Mouse (Mus musculus) neutrophil, adult 5-6 weeks (primary cell): Measurements from ENCODE around the gene Lgals9. TPM values are rescaled to one million over a fixed set of nuclear protein-coding genes. Genes with fewer than 3 reads are reported as not detected.

ENCODE experiments used
- ATAC-seq: fragments of 151-379, 151-347 bp; 2 replicates; pipeline ENCODE4 v1.8.0; 2017; ENCODE audit warnings: mild to moderate bottlenecking, moderate TSS enrichment; ENCODE audit not compliant: insufficient number of reproducible peaks, poor library complexity, low FRiP score, severe bottlenecking; ENCODE audit errors: extremely low read depth
- total RNA-seq: library from RNA; stranded (forward); fragments of 200-1000 nt; gene quantifications from 2 replicates; pipeline ENCODE4 v1.2.3, GENCODE M21; 2017

Gene Lgals9
- total RNA-seq, result 62.7 and 66.2 TPM in 2 replicates

DNA sequence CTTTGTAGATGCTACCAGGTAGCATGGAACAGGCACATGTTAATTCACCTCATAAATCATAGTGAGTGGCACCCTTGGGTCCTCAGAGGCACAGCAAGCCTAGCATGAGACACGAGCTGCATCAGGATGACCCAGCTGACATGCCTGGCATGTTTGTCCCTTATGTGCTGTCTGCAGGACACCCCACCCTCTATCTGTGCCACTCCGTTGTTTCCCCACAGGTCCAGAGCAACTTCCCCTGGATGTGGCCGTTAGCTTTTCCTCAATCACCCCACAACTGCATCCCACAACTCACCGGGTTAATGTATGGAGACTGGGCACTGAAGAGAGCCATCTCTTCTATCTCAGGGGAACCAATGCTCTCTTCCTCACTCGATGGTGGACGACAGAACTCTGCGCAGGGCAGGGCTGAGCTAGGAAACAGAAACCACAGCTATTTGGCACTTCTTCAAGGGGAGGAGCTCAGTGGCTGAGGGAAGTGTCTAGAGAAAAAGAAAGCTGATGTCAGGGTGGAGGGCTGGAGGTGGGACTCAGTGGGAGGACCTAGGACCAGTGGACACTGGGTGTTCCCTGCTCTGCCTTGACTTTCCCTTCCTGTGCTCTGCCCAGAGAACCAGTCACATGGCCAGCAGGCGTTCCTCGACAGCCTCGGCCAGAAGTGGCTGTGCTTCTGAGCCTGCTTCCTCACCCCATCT lies at the start of gene Lgals9:
Gene Lgals9 (minus strand): TSS at position 464 of the 695 bp plus-strand sequence.
- peak; percentile 82 for ATAC-seq

DNA sequence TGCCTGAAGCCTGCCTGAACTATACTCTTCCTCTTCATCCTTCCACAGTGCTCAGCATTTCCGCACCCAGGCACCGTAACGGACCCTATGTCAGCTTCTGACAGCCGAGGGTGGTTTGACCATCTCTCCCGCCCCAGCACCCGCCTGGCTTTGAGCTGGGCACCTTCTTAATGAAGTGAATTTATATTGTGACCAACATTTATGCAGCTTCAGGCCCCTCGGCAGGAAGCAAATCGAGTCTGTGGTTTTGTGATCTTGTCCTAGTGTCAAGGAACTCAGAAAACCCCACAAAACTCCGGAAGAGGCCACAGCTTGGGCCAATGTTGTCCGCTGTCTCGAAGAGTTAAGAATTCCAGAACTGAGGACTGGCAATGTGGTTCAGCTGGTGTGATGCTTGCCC lies 48.9 kb upstream of the Lgals9 start:
- no peak for ATAC-seq

DNA sequence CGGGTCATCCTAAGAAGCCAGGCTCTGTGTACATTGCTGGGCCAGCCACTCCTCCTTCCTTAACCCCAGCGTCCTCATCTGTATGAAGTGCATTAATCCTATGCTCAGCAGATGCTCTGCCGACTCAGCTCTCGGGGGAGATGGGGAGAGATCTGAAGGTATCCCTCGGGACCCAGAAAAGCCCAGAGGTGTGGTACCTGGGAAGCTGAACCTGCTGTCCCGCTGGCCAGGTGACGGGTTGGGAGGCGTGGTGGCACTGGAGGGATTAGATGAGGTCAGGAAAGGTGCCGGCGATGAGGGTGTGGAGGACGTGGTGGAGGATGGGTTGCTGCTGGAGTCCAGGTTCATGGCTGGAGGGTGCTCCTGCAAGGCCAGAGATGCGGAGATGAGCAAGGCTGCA lies 48.3 kb upstream of the Lgals9 start:
- no peak for ATAC-seq

- no peak for ATAC-seq
Measured at GRCm38 (mm10) chr11:79031452-79031746, 46.7 kb upstream of the Lgals9 start.

GRCm38 (mm10) chr11:79030570-79031451 lies 46.1 kb upstream of the Lgals9 start:
- ATAC-seq, result peak; percentile 42

DNA sequence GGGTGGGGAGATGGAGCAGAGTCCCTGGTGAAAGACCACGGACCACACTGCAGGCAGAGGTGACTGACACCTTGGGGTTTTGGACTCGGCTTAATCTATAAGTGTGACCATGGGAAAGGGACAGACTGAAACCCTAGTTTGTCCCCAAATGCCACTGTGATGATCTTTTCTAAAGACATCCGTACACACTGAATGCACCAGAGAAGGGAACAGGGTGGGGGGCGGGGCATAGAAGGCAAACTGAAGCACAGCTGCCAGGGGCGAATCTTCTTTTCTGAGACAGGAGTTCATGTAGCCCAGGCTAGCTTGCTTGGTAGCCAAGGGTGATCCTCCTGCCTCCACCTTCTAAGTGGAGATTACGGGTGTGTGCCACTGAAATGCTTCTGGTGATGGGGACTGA lies 39.0 kb upstream of the Lgals9 start:
- no peak for ATAC-seq

GRCm38 (mm10) chr11:79023342-79023741 lies 38.6 kb upstream of the Lgals9 start:
- peak; percentile 60 for ATAC-seq

DNA sequence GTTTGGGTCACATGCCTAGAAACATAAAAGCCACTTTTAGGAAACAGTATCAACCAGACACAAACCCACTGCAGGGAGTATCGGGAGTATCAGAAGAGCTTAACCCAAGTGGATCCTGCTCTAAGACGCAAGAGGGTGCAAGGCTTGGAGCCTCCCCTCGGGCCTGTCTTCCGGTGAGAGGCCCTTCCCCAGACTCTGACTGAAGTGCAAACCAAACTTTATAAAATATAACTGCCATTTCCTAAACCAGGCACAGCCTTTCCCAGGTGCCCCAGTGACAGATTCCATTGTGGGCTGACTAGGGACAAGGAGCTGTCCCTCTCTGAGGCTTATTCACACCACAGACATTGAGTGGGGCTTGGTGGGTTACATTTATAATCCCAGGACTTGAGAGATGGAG lies 38.1 kb upstream of the Lgals9 start:
- no peak for ATAC-seq

DNA sequence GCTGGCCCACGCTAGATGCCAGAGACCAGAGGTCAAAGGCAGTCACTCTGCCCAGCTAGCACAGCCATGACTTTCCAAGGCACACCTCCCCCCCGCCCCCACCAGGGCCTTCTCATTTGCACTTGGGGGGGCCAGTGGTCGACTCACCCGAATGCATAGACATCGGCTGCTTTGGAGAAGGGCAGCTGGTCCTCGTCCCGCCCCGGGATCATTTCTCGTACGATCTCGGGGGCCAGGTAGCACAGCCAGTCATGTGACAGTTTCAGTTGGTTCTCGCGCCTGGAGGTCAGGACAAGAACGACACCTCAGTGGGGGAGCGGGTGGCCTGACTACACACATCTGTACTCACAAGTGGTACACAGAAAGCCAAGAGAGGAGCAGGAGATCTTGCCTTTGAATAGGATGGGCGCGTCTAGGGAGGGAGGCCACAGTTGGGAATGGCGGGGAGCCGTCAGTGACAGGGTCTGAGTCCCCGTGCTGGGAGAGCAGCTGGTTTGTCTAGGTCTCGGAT lies 35.8 kb upstream of the Lgals9 start:
- ATAC-seq, result no peak

GRCm38 (mm10) chr11:79019839-79020534 lies 35.2 kb upstream of the Lgals9 start:
- ATAC-seq, result no peak

- ATAC-seq, result peak; percentile 56
Measured at GRCm38 (mm10) chr11:79018954-79019704, 34.4 kb upstream of the Lgals9 start.

- peak; percentile 30; the same call in 1 of the 2 replicates for ATAC-seq
Measured at GRCm38 (mm10) chr11:79017161-79017606, 32.4 kb upstream of the Lgals9 start.

DNA sequence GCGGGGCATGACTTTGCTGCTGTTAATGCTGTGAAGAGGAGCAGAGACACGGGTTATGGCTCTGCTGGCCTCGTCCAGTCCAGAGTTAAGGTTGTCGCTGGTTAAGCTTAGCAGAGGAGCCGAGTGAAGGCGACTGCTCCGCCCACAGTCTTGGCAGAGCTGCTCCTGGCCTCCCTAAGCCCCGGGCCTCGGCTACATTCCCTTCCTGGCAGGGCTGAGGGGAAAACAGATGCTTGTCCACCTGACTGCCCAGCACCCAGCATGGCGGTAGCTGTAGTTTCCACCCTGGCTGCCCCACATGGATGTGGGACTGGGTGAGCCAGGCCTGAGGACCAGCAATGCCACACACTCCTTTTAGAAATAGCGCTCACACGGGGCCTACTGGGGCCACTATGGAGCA lies 31.5 kb upstream of the Lgals9 start:
- no peak for ATAC-seq

DNA sequence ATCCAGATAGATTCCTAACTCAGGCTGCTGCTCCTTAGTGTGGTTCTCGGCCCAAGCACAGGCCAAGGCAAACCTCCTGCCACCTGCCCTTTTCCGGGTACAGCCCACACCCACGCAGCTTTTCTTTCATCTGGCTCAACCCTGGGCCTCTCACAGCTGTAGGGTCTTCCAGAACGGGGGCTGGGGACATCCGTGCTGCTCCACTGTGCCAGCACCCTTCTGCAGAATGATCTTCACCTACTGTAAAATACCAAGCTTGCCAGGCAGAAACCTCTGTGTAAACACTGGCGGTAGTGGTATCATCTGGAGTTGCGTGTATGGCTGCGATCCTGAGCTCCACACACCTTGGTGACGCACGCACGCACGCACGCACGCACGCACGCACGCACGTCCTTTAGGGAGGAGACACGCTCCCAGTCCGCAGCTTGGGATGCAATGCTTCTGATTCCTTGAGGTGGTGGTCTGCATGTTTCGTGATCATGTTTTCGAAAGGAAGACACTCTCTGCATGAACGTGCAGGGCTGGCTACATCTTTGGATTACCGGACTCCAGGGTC lies 31.0 kb upstream of the Lgals9 start:
- no peak for ATAC-seq

GRCm38 (mm10) chr11:79014602-79015325 lies 30.0 kb upstream of the Lgals9 start:
- no peak for ATAC-seq

DNA sequence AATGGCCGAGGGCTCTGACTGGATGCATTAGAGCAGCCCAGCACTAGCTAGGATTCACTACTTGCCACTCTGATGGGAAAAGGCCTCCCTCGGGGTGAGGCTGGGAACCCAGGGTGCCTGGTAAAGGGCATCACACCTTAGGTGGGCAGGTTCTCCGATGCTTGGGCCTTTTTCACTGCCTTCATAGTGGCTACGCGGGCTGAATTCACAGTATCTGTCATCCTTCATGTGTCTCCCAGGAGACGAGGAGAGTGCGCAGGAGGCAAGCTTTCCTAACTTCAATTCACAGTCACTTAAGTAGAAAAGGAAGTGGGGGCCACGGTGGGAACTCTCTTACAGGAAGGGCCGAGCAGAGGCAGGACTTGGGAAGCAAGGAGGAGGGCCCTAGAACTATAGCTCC lies 29.1 kb upstream of the Lgals9 start:
- no peak for ATAC-seq

DNA sequence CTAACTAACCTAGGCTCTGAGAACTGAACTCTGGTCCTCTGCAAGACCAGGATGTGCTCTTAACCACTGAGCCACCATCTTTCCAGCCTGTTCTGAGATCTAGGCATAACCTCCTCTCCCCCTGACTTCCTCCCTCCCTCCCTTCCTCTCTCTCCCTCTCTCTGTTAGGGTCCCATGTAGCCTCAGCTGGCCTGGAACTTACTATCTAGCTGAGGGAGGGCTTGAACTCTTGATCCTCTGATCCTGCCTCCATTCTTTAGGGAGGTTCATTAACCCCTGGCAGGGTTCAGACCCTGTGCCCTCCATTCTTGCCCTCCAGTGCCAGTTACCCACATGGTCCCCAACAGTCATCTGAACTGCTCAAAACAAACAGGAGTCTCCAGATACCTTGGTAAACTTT lies 28.3 kb upstream of the Lgals9 start:
- ATAC-seq, result no peak

DNA sequence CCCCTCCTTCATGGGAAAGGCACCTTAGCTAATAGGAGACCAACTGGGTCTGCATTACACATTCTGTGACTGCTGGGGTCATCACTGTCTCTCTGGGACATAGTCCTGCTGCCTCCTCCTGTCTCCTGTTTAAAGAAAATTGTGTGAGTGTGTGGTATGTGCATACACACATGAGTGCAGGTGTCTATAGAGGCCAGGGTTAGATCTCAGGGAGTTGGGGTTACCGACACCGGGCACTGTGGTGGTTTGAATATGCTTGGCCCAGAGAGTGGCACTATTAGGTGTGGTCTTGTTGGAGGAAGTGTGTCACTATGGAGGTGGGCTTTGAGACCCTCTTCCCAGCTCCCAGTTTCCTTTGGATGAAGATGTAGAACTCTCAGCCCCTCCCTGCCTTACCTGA lies 27.8 kb upstream of the Lgals9 start:
- no peak for ATAC-seq
